Mouse (Mus musculus): ENCODE measurements around the gene Ssrp1. TPM values are rescaled to one million over a fixed set of nuclear protein-coding genes. Genes with fewer than 3 reads are reported as not detected.

The Ssrp1 gene
- polyA plus RNA-seq, 1 experiment, result 30.1 TPM

DNA sequence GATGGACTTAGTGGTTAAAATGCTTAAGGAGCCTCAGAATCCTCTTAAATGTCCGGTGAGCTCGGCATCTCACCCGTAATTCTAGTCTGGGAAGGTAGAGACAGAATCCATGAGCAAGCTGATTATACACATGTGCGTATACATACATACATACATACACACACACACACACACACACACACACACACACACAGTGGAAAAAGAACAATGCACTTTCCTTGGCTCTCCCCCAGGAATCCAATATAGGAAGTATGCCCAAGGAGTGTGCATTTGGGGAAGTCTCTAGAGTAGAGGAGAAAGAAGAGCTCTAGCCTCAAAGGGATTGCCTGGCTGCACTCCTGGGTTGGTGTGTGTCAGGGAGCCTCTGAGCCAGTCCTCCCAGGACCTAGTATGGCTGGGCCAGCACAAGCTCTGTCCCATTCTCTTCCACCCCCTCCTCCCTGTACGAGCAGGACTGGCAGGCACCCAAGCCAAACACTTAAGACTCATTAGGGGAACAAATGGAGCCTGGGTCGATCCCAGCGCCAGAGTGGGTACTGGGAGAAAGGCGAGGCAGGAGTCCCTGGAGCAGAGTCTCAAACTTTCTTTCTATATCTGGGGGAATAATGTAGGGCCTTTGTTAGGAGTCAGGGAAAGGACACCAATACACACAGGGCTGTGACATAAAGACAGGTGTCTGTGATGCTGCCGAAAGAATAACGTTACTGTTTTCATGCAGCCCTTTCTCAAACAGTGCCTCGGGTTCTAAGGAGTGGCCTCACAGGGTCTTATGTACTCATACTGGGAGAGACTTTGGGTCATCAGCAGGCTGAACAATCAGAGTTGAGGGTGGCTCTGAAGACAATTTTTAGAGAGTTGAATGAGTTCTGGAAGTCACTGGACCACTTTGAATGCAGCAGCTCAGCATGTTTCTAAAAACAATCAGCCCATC is 51.9 kb downstream of the Ssrp1 start:
- no peaks in the 10 kb centered on the region for H3K4me1 ChIP-seq (ENCODE audit: control insufficient read depth, insufficient read depth, insufficient read length, low read length)
- no peak overlapping the region for H3K27ac ChIP-seq (replicated peaks; ENCODE audit: low read depth, low read length)
- H3K4me3 ChIP-seq (ENCODE audit: insufficient read depth, low read depth, low read length), result no peak overlapping the region

DNA sequence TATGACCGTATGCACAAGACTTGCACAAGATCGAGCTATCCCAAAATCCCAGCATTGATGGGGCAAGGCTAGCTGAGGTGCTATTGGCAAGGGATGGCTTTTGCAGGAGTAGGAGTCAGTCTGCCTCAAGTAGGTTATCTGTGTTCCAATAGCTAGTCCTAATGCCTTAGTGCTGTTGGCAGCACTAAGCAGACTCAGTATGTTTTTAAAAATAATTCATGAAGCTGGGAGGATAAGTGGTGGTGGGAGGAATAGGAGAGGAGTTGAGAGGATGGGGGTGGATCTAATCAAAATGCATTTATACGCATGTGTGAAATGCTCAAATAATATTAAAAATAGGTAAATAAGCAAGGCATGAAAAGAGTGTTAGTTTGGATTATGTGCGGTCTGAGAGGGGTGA is 54.3 kb downstream of the Ssrp1 start:
- no peak overlapping the region for H3K4me3 ChIP-seq (ENCODE audit: insufficient read depth, low read depth, low read length)
- peaks cover 3% of the 10 kb centered on the region; the same call in 1 of the 2 replicates for H3K4me1 ChIP-seq (ENCODE audit: control insufficient read depth, insufficient read depth, insufficient read length, low read length)
- H3K27ac ChIP-seq (replicated peaks; ENCODE audit: low read depth, low read length), result no peak overlapping the region

DNA sequence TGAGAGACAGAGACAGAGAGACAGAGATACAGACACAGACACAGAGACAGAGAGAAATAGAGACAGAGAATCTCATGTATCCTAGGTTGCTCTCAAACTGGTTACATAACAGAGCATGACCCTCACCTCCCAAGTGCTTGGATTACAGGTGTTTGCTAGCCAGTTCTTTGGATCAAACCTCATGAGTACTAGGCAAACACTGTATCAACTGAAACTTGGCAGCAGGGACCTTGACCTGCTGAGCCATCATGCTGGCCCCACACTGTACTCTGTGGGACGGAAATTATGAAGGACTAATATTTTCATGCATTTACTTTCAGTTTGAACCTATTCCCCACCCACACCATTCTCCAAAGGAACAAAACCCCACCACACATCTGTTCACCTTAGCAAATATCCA is 56.3 kb downstream of the Ssrp1 start:
- no peak overlapping the region for H3K27ac ChIP-seq (replicated peaks; ENCODE audit: low read depth, low read length)
- peaks cover 3% of the 10 kb centered on the region; the same call in 1 of the 2 replicates for H3K4me1 ChIP-seq (ENCODE audit: control insufficient read depth, insufficient read depth, insufficient read length, low read length)
- H3K4me3 ChIP-seq (ENCODE audit: insufficient read depth, low read depth, low read length), result no peak overlapping the region

DNA sequence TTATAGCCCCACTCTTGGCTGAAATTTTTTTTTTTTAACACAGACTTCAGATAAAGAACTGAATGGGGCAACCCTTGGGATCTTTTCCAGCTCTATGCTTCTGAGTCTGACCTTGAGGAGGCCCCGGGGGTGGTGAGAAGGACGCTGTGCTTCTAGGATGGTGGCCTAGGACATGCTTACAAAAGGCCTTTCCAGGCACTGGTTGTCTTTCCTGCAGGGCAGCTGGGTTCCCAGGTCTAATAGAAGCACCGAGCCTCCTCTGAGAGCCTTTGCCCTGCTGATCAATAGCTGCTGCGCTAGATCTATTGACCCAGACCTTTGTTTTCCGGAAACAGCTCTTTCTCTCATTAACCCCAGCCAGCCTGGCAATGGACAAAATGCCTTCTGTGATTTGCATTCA is 58.9 kb downstream of the Ssrp1 start:
- peaks cover 7% of the 10 kb centered on the region; the same call in 1 of the 2 replicates for H3K4me1 ChIP-seq (ENCODE audit: control insufficient read depth, insufficient read depth, insufficient read length, low read length)
- no peak overlapping the region for H3K27ac ChIP-seq (replicated peaks; ENCODE audit: low read depth, low read length)
- H3K4me3 ChIP-seq (ENCODE audit: insufficient read depth, low read depth, low read length), result no peak overlapping the region

Other genes with a start within 250 kb of the Ssrp1 start
- gene Ube2l6, start 238.4 kb upstream of the Ssrp1 start, polyA plus RNA-seq (2012; ENCODE audit: insufficient read depth, insufficient read length, missing spikeins), result 4.5 and 15.2 TPM in 2 replicates
- 2.7 and 3.0 TPM in 2 replicates for gene Smtnl1, start 214.6 kb upstream of the Ssrp1 start, polyA plus RNA-seq (2012; ENCODE audit: insufficient read depth, insufficient read length, missing spikeins)
- gene Timm10, start 210.2 kb upstream of the Ssrp1 start, polyA plus RNA-seq (2012; ENCODE audit: insufficient read depth, insufficient read length, missing spikeins), result 125 and 134 TPM in 2 replicates
- 2.6 and 3.5 TPM in 2 replicates for gene Slc43a1, start 198.4 kb upstream of the Ssrp1 start, polyA plus RNA-seq (2012; ENCODE audit: insufficient read depth, insufficient read length, missing spikeins)
- gene Rtn4rl2, start 150.5 kb upstream of the Ssrp1 start, polyA plus RNA-seq (2012; ENCODE audit: insufficient read depth, insufficient read length, missing spikeins), result 1.5 TPM in 1 of 2 replicates, not detected in the other
- gene Slc43a3, start 100.7 kb upstream of the Ssrp1 start, polyA plus RNA-seq (2012; ENCODE audit: insufficient read depth, insufficient read length, missing spikeins), result 18.5 and 18.6 TPM in 2 replicates
- not detected in 2 replicates for gene Prg2, start 56.8 kb upstream of the Ssrp1 start, polyA plus RNA-seq (2012; ENCODE audit: insufficient read depth, insufficient read length, missing spikeins)
- gene Prg3, start 49.0 kb upstream of the Ssrp1 start, polyA plus RNA-seq (2012; ENCODE audit: insufficient read depth, insufficient read length, missing spikeins), result not detected in 2 replicates
- 2.6 TPM in 1 of 2 replicates, not detected in the other for gene P2rx3, start 228 bp downstream of the Ssrp1 start, polyA plus RNA-seq (2012; ENCODE audit: insufficient read depth, insufficient read length, missing spikeins)
- 32.6 and 33.2 TPM in 2 replicates for gene Tnks1bp1, start 10.8 kb downstream of the Ssrp1 start, polyA plus RNA-seq (2012; ENCODE audit: insufficient read depth, insufficient read length, missing spikeins)
- gene Aplnr, start 99.0 kb downstream of the Ssrp1 start, polyA plus RNA-seq (2012; ENCODE audit: insufficient read depth, insufficient read length, missing spikeins), result 6.1 and 16.7 TPM in 2 replicates
- gene Lrrc55, start 160.0 kb downstream of the Ssrp1 start, polyA plus RNA-seq (2012; ENCODE audit: insufficient read depth, insufficient read length, missing spikeins), result 0.38 and 0.79 TPM in 2 replicates

All from brown adipose tissue, adult 24 weeks (tissue).